Mouse (Mus musculus): ENCODE measurements at regions not wholly inside any gene's neighbourhood (a gene's known extent, or its start where the extent isn't known, plus 50 kb on each side); places are given as distances from the start of the nearest gene placed in this dataset.

DNA sequence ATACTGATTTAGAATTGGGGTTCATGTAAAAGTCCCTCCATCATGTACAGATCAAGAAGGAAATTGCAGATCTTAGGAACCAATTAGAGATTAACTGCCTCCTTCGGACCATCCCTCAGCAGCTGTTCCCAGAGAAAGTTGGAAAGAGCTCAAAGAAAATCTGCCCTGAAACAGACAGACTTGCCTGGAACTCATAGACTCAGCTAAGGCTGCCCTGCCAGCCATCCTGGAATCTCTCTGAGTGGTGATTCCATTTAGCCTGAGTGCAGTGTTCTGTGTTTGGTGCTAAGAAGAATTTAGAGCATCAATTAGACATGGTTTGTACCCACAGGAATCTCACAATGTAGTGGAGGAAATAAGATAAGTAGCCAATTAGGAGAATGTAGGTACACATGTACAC lies 594.5 kb upstream of the Megf9 start:
- Histone ChIP-seq H3K4me1 (replicated peaks; ENCODE audit: control insufficient read depth, insufficient read depth) (no peaks in the 10 kb centered on the region), H3K4me2 (replicated peaks; ENCODE audit: low read depth) (no peak overlapping the region), H3K36me3 (ENCODE audit: control insufficient read depth, insufficient read depth, low read length) (no peaks in the 10 kb centered on the region), H3K9ac (ENCODE audit: low read length) (no peak overlapping the region), H3K9me3 (ENCODE audit: control insufficient read depth, low read length) (no peaks in the 10 kb centered on the region), H3K27ac (replicated peaks) (no peak overlapping the region), H3K27me3 (ENCODE audit: control insufficient read depth, insufficient read depth, low read length) (no peaks in the 10 kb centered on the region), H3K4me3 (ENCODE audit: low read depth, low read length) (no peak overlapping the region)
- TF ChIP-seq EP300 (optimal IDR thresholded peaks at IDR 0.05) (no peak), CTCF (IDR thresholded peaks at IDR 0.05; ENCODE audit: low read depth) (no peak)
- no peak for ATAC-seq (ENCODE audit: low FRiP score, low TSS enrichment)
- no peak for DNase-seq (ENCODE audit: low spot score)
- 62% methylated on average over 1 of the region's 1 CpGs for WGBS
